Mouse (Mus musculus) midbrain, embryonic 12.5 days (tissue): ENCODE data around the gene Cped1. TPM values are rescaled to one million over a fixed set of nuclear protein-coding genes. Genes with fewer than 3 reads are reported as not detected.

ENCODE experiments used
- ATAC-seq: fragments of 200-750 bp; cut with Nextera tagmentation; 2 replicates; pipeline ENCODE4 v1.8.0; 2017; ENCODE audit warnings: low read depth, moderate TSS enrichment, moderate library complexity; ENCODE audit not compliant: low FRiP score
- H3K27ac ChIP-seq: fragments of 300-500 bp; sonication (generic); replicated peaks from 2 replicates; pipeline ENCODE4 v1.5.1; 2016; ENCODE audit warnings: mild to moderate bottlenecking
- H3K27me3 ChIP-seq: fragments of 300-500 bp; sonication (generic); 2 replicates; pipeline ENCODE4 v1.6.1; 2016; ENCODE audit warnings: mild to moderate bottlenecking
- H3K36me3 ChIP-seq: fragments of 300-500 bp; sonication (generic); 2 replicates; pipeline ENCODE4 v1.6.1; 2016
- H3K4me1 ChIP-seq: fragments of 300-500 bp; sonication (generic); 2 replicates; pipeline ENCODE4 v1.6.1; 2016
- H3K4me2 ChIP-seq: fragments of 300-500 bp; sonication (generic); replicated peaks from 2 replicates; pipeline ENCODE4 v1.6.1; 2016; ENCODE audit warnings: mild to moderate bottlenecking, moderate library complexity
- H3K4me3 ChIP-seq: fragments of 300-500 bp; sonication (generic); 2 replicates; pipeline ENCODE4 v1.5.1; 2016; ENCODE audit warnings: mild to moderate bottlenecking
- H3K9ac ChIP-seq: fragments of 300-500 bp; sonication (generic); replicated peaks from 2 replicates; pipeline ENCODE4 v1.6.1; 2016; ENCODE audit warnings: mild to moderate bottlenecking, moderate library complexity
- H3K9me3 ChIP-seq: fragments of 300-500 bp; sonication (generic); 2 replicates; pipeline ENCODE4 v1.6.1; 2016; ENCODE audit warnings: mild to moderate bottlenecking
- WGBS: fragments of 180-500 bp; shearing (Covaris S2); methylation state at CpG from one replicate; pipeline ENCODE4 v1.1.7; 2016; 5-methylcytosine and 5-hydroxymethylcytosine counted together
- polyA plus RNA-seq: library from polyadenylated mRNA; unstranded; fragments of >200 nt; fragmentation: Nextera tagmentation; extraction: Ambion mirVana; gene quantifications from 2 replicates; pipeline ENCODE4 v1.2.1, GENCODE M21; 2016

Cped1 gene
- polyA plus RNA-seq, 1 experiment from 2014 or later, result 10.8 TPM

GRCm38 (mm10) chr6:22140786-22141185 is 155.1 kb downstream of the Cped1 start:
- no peak overlapping the region for H3K27ac ChIP-seq
- 75% methylated on average over 8 of the region's 8 CpGs for WGBS
- no peak for ATAC-seq

GRCm38 (mm10) chr6:22147236-22147635 is 161.5 kb downstream of the Cped1 start:
- H3K9ac ChIP-seq, result no peak overlapping the region
- H3K27ac ChIP-seq, result no peak overlapping the region
- WGBS, result 92% methylated on average over 4 of the region's 4 CpGs
- H3K27me3 ChIP-seq, result no peaks in the 10 kb centered on the region
- no peak overlapping the region for H3K4me3 ChIP-seq
- ATAC-seq, result no peak
- no peak overlapping the region for H3K4me2 ChIP-seq
- no peaks in the 10 kb centered on the region for H3K4me1 ChIP-seq
- H3K36me3 ChIP-seq, result no peaks in the 10 kb centered on the region
- H3K9me3 ChIP-seq, result no peaks in the 10 kb centered on the region

More at GRCm38 (mm10) chr6:22140786-22141185, 155.1 kb downstream of the Cped1 start:
- no peaks in the 10 kb centered on the region for H3K27me3 ChIP-seq
- no peak overlapping the region for H3K9ac ChIP-seq
- no peak overlapping the region for H3K4me2 ChIP-seq
- H3K9me3 ChIP-seq, result no peaks in the 10 kb centered on the region
- H3K4me1 ChIP-seq, result no peaks in the 10 kb centered on the region
- no peak overlapping the region for H3K4me3 ChIP-seq
- H3K36me3 ChIP-seq, result no peaks in the 10 kb centered on the region

GRCm38 (mm10) chr6:22148511-22148910 is 162.8 kb downstream of the Cped1 start:
- ATAC-seq, result no peak
- H3K4me1 ChIP-seq, result no peaks in the 10 kb centered on the region
- H3K4me3 ChIP-seq, result no peak overlapping the region
- no peaks in the 10 kb centered on the region for H3K36me3 ChIP-seq
- H3K4me2 ChIP-seq, result no peak overlapping the region
- WGBS, result 71% methylated on average over 2 of the region's 2 CpGs
- no peak overlapping the region for H3K27ac ChIP-seq
- no peaks in the 10 kb centered on the region for H3K9me3 ChIP-seq
- no peaks in the 10 kb centered on the region for H3K27me3 ChIP-seq
- H3K9ac ChIP-seq, result no peak overlapping the region

GRCm38 (mm10) chr6:22157461-22157860 is 171.7 kb downstream of the Cped1 start:
- H3K27me3 ChIP-seq, result no peaks in the 10 kb centered on the region
- no peak overlapping the region for H3K4me3 ChIP-seq
- H3K9ac ChIP-seq, result no peak overlapping the region
- no peaks in the 10 kb centered on the region for H3K36me3 ChIP-seq
- no peak overlapping the region for H3K27ac ChIP-seq
- H3K4me1 ChIP-seq, result no peaks in the 10 kb centered on the region
- H3K9me3 ChIP-seq, result no peaks in the 10 kb centered on the region
- 93% methylated on average over 5 of the region's 5 CpGs for WGBS
- no peak overlapping the region for H3K4me2 ChIP-seq
- ATAC-seq, result no peak

- no peak overlapping the region for H3K4me2 ChIP-seq
- no peak overlapping the region for H3K27ac ChIP-seq
- H3K27me3 ChIP-seq, result no peaks in the 10 kb centered on the region
- H3K4me1 ChIP-seq, result no peaks in the 10 kb centered on the region
- H3K9ac ChIP-seq, result no peak overlapping the region
- H3K9me3 ChIP-seq, result no peaks in the 10 kb centered on the region
- H3K4me3 ChIP-seq, result no peak overlapping the region
- no peaks in the 10 kb centered on the region for H3K36me3 ChIP-seq
- 12% methylated on average over 1 of the region's 1 CpGs for WGBS
- no peak for ATAC-seq
These were observed 176.2 kb downstream of the Cped1 start for GRCm38 (mm10) chr6:22161944-22162343.

- H3K4me3 ChIP-seq, result no peak overlapping the region
- no peaks in the 10 kb centered on the region for H3K4me1 ChIP-seq
- H3K4me2 ChIP-seq, result no peak overlapping the region
- H3K36me3 ChIP-seq, result no peaks in the 10 kb centered on the region
- H3K9me3 ChIP-seq, result no peaks in the 10 kb centered on the region
- 29% methylated on average over 2 of the region's 2 CpGs for WGBS
- H3K9ac ChIP-seq, result no peak overlapping the region
- H3K27me3 ChIP-seq, result no peaks in the 10 kb centered on the region
- no peak overlapping the region for H3K27ac ChIP-seq
- ATAC-seq, result peak; percentile 68
These were observed 182.7 kb downstream of the Cped1 start for GRCm38 (mm10) chr6:22168388-22168787.

GRCm38 (mm10) chr6:22178721-22179295 is 193.1 kb downstream of the Cped1 start:
- Histone ChIP-seq H3K4me1 (no peaks in the 10 kb centered on the region), H3K4me3 (no peak overlapping the region), H3K27me3 (no peaks in the 10 kb centered on the region), H3K9ac (no peak overlapping the region), H3K36me3 (no peaks in the 10 kb centered on the region), H3K9me3 (no peaks in the 10 kb centered on the region), H3K27ac (no peak overlapping the region), H3K4me2 (no peak overlapping the region)
- ATAC-seq, result no peak
- 81% methylated on average over 8 of the region's 8 CpGs for WGBS

- H3K9ac ChIP-seq, result no peak overlapping the region
- no peaks in the 10 kb centered on the region for H3K27me3 ChIP-seq
- WGBS, result 85% methylated on average over 10 of the region's 10 CpGs
- H3K36me3 ChIP-seq, result no peaks in the 10 kb centered on the region
- no peak overlapping the region for H3K27ac ChIP-seq
- H3K4me2 ChIP-seq, result no peak overlapping the region
- no peak overlapping the region for H3K4me3 ChIP-seq
- ATAC-seq, result no peak
- H3K4me1 ChIP-seq, result no peaks in the 10 kb centered on the region
- no peaks in the 10 kb centered on the region for H3K9me3 ChIP-seq
These were observed 194.6 kb downstream of the Cped1 start for GRCm38 (mm10) chr6:22180316-22180715.

GRCm38 (mm10) chr6:22186967-22187366 is 201.3 kb downstream of the Cped1 start:
- no peak overlapping the region for H3K9ac ChIP-seq
- no peak overlapping the region for H3K4me3 ChIP-seq
- no peaks in the 10 kb centered on the region for H3K36me3 ChIP-seq
- H3K9me3 ChIP-seq, result no peaks in the 10 kb centered on the region
- WGBS, result 92% methylated on average over 8 of the region's 8 CpGs
- H3K27me3 ChIP-seq, result no peaks in the 10 kb centered on the region
- no peak overlapping the region for H3K27ac ChIP-seq
- no peak for ATAC-seq
- H3K4me2 ChIP-seq, result no peak overlapping the region
- H3K4me1 ChIP-seq, result 0 out of 2 replicates have a peak, but pooled peaks cover 6% of the 10 kb centered on the region

- Histone ChIP-seq H3K27ac (no peak overlapping the region), H3K9ac (no peak overlapping the region)
- WGBS, result 72% methylated on average over 24 of the region's 24 CpGs
These were observed 203.9 kb downstream of the Cped1 start for GRCm38 (mm10) chr6:22189346-22190335.

GRCm38 (mm10) chr6:22198603-22199002 is 212.9 kb downstream of the Cped1 start:
- no peaks in the 10 kb centered on the region for H3K27me3 ChIP-seq
- no peak for ATAC-seq
- H3K4me2 ChIP-seq, result no peak overlapping the region
- no peak overlapping the region for H3K27ac ChIP-seq
- H3K4me1 ChIP-seq, result no peaks in the 10 kb centered on the region
- no peak overlapping the region for H3K9ac ChIP-seq
- H3K4me3 ChIP-seq, result no peak overlapping the region
- H3K36me3 ChIP-seq, result no peaks in the 10 kb centered on the region
- WGBS, result 76% methylated on average over 3 of the region's 3 CpGs
- no peaks in the 10 kb centered on the region for H3K9me3 ChIP-seq

More at GRCm38 (mm10) chr6:22189346-22190335, 203.9 kb downstream of the Cped1 start:
- Histone ChIP-seq H3K9me3 (no peaks in the 10 kb centered on the region), H3K4me3 (no peak overlapping the region), H3K4me2 (no peak overlapping the region), H3K36me3 (no peaks in the 10 kb centered on the region), H3K4me1 (0 out of 2 replicates have a peak, but pooled peaks cover 6% of the 10 kb centered on the region), H3K27me3 (no peaks in the 10 kb centered on the region)
- peak; percentile 80 for ATAC-seq

- Histone ChIP-seq H3K9me3 (no peaks in the 10 kb centered on the region), H3K36me3 (no peaks in the 10 kb centered on the region), H3K9ac (no peak overlapping the region), H3K4me3 (no peak overlapping the region), H3K4me2 (no peak overlapping the region), H3K4me1 (no peaks in the 10 kb centered on the region), H3K27ac (no peak overlapping the region), H3K27me3 (no peaks in the 10 kb centered on the region)
- 88% methylated on average over 2 of the region's 2 CpGs for WGBS
- no peak for ATAC-seq
These were observed 213.8 kb downstream of the Cped1 start for GRCm38 (mm10) chr6:22199473-22199872.
